Mouse (Mus musculus) brown adipose tissue, adult 24 weeks (tissue): Measurements from ENCODE around the gene Mctp1. TPM values are rescaled to one million over a fixed set of nuclear protein-coding genes. Genes with fewer than 3 reads are reported as not detected.

Experiments
- H3K27ac ChIP-seq: fragments of 200-500 bp; replicated peaks from 2 replicates; pipeline ENCODE4 v1.5.1; 2012; ENCODE audit warnings: low read depth, mild to moderate bottlenecking, low read length
- H3K4me1 ChIP-seq: fragments of 200-500 bp; 2 replicates; pipeline ENCODE4 v1.6.1; 2012; ENCODE audit warnings: low read length, mixed read lengths; ENCODE audit not compliant: control insufficient read depth, insufficient read depth, insufficient read length
- H3K4me3 ChIP-seq: fragments of 200-500 bp; 2 replicates; pipeline ENCODE4 v1.5.1; 2012; ENCODE audit warnings: low read depth, mild to moderate bottlenecking, low read length, moderate library complexity; ENCODE audit not compliant: insufficient read depth
- polyA plus RNA-seq: library from polyadenylated mRNA; stranded (reverse); fragments of >200 nt; gene quantifications from 2 replicates; pipeline ENCODE4 v1.2.4, GENCODE M21; 2012; ENCODE audit not compliant: missing spikeins, insufficient read depth, insufficient read length

Gene Mctp1
- polyA plus RNA-seq, 1 experiment: 2.3 TPM

DNA sequence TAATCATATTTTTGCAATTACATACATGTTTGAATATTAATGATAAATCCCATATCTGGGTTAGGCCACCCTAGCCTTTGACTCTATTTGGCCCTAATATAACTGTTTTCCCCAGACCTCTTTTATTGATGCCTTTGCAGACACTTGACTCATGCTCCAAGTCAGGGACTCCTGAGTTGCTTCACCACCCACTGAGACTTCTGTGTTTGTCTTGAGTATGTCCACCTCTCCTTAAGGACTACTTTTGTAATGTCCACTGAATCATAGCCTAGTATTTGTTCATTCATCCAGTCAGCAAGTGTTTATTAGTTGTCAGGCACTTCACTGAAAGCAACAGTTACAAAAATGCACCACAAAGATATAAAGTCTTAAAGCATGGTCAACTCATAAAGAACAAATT, 235.8 kb downstream of the Mctp1 start:
- Histone ChIP-seq H3K4me3 (no peak overlapping the region), H3K4me1 (no peaks in the 10 kb centered on the region), H3K27ac (no peak overlapping the region)

DNA sequence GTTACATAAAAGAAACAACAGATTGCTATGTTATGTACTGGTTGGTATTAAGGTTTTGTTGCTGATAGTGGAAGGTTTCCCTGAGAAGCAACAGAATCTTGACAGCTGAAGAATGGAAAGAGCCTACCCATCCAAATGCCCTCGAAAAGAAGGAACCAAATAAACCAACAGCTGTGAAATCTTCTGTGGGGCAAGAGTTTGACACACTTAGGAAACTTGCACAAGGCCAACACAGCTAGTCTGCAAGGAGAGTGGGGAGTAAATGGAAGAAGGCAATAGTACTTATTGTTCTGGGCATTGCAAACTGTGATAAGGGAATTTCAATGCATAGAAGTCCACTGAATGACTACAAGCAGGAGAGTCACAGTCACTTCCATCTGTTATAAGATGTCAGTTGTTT, 236.2 kb downstream of the Mctp1 start:
- H3K4me1 ChIP-seq: no peaks in the 10 kb centered on the region
- H3K27ac ChIP-seq: no peak overlapping the region
- H3K4me3 ChIP-seq: no peak overlapping the region

DNA sequence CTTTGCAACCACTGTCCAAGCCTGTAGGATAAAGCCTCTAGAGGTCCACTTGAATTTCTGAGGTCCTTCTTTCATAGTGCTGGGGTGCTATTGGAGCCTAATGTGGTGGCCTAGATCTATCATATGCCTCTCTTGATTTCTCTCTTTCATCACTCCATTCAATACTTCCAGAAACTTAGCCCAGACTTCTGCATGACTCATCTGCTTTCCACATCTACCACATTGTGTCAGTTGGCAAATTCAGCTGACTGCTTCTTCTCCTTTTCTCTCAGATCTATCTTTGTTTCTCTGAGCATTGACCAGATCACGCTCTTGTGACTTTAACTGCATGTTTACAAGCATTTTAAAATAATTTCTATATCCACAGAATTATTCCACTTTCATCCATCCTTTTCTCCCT, 249.4 kb downstream of the Mctp1 start:
- no peaks in the 10 kb centered on the region for H3K4me1 ChIP-seq
- H3K27ac ChIP-seq: no peak overlapping the region
- no peak overlapping the region for H3K4me3 ChIP-seq

DNA sequence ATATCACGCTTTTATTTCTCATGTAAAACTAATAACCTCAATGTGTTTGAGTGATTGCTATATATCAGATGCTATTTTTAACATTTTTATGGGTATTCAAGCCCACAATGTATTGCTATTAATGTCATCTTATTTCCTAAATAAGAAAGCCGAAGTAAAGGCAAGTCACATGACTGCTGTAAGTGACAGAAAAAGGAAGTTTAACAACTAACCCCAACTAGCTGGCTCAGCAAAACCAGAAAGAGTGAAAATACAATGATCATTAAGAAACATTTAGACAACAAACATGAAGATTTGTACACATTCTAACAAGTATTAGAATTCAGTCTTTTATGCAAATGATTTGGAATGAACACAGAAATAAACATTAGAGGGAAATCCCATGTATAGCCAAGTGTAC, 253.9 kb downstream of the Mctp1 start:
- no peaks in the 10 kb centered on the region for H3K4me1 ChIP-seq
- H3K4me3 ChIP-seq: no peak overlapping the region
- H3K27ac ChIP-seq: no peak overlapping the region

DNA sequence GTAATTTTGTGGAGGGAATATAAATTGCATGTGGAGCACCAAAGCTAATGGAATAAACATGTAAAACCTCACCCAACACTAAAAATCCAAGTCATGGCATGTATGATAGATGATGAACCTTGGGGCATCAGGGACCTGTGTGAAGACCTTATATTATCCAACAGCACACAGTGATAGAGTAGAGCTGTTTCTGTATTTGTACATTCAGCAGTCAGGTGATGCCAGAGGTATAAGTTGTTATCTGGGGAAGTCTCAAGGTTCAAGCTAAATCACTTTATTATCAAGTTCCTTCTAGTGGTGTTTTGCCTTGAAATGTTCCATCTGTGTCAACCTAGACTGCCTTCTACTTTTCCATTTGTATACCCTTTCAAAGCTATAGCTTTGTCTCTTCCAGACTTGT, 275.2 kb downstream of the Mctp1 start:
- no peak overlapping the region for H3K27ac ChIP-seq
- H3K4me3 ChIP-seq: no peak overlapping the region
- H3K4me1 ChIP-seq: no peaks in the 10 kb centered on the region

DNA sequence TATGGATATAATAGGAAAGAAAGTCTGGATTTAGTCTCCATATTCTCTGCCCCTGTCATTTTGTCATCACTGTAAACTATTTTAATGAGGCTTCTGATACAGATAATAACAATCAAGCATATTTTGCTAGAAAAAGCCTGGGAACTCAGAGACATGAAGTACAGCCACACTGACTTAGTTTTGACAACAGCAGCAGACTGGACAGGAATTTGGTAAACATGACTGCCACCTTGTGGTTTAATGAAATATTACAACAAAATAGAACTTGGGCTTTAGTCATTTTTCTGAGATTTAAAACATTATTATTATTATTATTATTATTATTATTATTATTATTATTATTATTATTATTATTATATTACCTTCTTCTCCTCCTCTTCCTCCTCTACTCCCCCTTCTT, 297.0 kb downstream of the Mctp1 start:
- Histone ChIP-seq H3K27ac (no peak overlapping the region), H3K4me3 (no peak overlapping the region), H3K4me1 (no peaks in the 10 kb centered on the region)

DNA sequence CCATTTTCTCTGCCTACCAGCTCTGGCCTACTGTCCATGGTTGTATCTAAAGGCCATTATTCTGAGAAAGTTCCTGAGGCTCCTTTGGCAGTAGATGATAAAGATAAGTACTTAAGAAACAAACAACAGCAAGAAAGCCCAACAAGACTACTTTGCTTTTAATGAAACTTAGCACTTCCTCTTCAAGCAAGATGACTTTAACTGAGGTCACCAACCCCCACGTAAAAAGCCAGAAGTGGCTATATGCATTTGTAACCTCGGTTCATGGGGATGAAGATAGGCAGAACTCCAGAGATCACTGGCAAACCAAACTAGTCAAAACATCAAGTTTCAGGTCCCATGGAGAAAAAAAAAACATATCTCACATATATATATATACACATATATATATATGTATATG, 305.0 kb downstream of the Mctp1 start:
- Histone ChIP-seq H3K4me1 (no peaks in the 10 kb centered on the region), H3K4me3 (no peak overlapping the region), H3K27ac (no peak overlapping the region)

DNA sequence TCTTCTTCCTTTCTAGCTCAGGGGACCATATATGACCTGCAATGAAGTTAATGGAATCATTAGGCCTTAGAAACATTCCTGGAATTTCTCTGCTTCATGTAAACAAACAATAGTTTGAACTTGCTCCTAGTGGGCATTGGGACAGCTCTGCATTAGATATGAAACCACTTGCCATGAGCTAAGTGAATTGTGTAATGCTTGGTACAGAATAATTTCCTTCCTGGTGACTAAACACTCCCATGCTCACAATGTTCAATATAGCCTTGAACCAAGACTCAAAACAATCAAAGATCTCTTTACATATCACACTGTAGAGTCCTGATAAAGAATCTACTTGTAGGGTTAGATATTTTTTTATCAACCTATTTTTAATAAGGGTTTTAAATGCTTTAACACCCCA, 305.8 kb downstream of the Mctp1 start:
- no peak overlapping the region for H3K4me3 ChIP-seq
- no peak overlapping the region for H3K27ac ChIP-seq
- no peaks in the 10 kb centered on the region for H3K4me1 ChIP-seq

DNA sequence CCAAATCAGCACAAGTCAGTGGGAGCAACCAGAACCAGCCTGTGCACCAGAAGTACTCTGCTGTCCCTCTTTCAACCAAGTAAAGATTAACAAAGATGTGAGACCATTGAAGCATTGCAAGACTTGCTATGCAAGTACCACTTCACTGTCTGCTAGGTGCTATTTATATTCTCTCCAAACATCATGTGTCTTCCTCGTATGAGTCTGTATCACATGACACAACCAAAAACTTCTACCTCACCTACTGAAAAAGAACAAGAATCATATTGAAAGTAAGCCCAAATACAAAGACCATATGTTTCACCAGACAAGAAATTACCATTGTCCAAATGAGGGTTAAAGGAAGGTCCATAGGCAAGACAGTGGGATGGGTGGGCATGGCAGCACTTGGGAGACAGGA, 306.4 kb downstream of the Mctp1 start:
- Histone ChIP-seq H3K4me3 (no peak overlapping the region), H3K27ac (no peak overlapping the region), H3K4me1 (no peaks in the 10 kb centered on the region)

DNA sequence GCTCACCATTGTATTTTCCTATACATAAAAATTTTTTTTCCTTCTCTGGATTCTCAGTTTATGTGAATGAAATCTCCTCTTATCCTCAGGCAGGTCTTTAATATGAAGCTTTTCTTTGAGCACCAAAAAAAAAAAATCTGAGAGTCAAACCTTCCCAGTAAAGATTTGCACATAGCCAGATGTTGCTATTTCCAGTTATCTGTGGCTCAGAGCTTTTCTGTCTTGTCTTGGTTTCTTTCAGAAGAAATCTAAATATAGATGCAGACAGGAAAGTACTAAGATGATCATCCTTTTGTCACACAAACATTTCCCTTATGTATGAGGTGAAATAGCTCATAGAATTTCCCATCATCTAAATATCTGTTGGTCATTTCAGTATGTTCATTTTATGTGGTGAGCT, 349.7 kb downstream of the Mctp1 start:
- Histone ChIP-seq H3K27ac (no peak overlapping the region), H3K4me1 (no peaks in the 10 kb centered on the region), H3K4me3 (no peak overlapping the region)

DNA sequence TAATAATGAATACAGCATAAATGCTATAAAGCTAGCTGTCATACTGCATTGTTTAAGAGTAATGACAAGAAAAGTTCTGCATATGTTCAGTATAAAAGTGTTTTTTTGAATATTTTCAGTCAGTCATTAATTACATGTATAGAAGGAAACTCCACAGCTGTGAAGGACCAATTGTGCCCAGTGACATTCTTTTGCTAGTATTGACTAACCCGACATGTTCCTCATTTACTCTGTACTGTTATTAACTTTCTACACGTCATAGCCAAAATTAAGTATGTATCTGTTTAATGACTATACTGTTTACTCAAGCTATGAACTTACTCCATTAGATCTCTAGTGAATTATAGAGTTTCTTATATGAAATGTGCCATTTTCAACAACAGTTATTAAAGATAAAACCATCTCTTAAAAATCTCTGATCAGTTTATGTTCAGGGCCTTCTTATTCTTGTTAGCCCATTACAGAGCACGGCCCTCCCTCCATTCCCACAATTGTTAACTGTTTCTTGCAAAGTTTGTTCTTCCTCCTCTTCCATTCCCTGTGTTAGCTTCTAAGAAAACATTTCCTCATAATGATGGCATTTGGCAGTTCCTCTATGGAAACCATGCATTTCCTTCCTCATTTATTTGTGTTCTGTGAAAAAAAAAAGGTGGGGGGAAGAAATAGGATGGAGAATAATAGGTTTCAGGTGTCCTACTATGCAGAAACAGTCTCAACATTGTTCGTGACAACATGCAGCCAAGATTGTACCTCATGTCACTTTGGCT, 366.5 kb downstream of the Mctp1 start:
- Histone ChIP-seq H3K27ac (no peak overlapping the region), H3K4me3 (no peak overlapping the region), H3K4me1 (no peaks in the 10 kb centered on the region)

DNA sequence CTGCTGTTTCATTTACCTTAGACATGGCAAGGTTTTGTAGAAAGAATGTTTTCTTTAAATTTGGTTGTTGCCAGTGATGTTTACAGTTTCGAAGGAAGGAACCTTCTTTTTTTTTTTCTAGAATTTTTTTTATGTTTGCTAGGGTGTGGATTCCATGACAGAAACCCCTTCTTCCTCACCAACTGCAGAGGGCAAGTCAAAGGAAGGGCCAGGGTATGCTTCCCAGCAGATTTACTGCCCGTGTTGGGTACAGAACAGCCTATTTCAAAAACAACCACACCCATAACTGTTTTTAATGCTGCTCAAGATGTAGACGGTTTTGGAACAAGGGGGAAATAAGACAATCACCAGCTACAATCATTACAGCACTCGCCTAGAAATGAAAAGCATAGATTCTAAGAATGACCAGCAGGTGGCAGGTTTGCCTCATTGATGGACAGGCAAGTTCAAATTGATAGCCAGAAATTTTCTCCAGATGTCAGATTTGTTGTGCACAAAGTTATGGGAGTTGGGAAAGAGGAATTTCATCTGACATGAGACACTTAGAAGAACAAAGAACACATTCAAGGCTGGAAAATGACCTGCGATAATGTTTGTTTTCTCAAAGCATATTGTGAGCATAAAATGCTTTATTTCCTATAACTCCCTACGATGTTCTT, 375.6 kb downstream of the Mctp1 start:
- H3K27ac ChIP-seq: no peak overlapping the region
- no peaks in the 10 kb centered on the region for H3K4me1 ChIP-seq
- H3K4me3 ChIP-seq: no peak overlapping the region

DNA sequence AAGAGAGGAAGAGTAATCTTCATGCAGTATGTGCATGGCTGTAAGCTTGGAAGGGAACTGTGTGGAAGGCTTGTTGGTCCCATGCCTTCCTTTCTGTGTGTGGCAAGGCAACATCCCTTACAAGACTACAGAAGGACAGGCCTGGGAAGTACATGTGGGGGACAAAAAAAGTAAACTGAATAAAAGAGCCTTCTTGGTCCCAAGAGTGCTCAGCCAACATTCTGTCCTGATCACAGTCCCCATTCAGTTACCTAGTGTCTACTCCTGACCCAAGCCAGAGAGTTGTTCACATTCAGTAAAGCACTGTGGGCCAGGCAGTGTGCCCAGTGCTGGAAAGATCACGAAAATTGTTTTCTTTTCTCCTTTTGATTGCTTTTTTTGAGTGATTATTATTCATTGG, 415.3 kb downstream of the Mctp1 start:
- Histone ChIP-seq H3K4me3 (no peak overlapping the region), H3K4me1 (no peaks in the 10 kb centered on the region), H3K27ac (no peak overlapping the region)

DNA sequence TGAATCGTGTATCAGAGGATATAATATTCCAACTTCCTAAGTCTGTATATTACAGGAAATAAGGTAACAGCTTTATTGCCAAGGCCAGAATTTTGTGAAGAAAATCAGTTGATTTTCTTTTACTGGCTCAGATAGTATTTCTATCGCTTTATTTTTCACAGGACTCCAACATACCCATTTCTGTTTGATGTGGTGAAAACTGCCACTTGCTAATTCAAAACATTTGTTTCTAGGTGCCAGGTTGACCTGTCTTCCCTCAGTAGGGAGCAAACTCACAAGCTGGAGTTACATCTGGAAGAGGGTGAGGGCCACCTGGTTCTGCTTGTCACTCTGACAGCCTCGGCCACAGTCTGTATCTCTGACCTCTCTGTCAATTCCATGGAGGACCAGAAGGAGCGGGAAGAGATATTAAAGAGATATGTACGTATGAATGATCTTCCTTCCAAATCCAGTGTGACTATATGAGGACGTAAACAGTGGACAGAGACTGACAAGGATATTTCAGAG, 416.8 kb downstream of the Mctp1 start:
- H3K4me3 ChIP-seq: no peak overlapping the region
- H3K27ac ChIP-seq: no peak overlapping the region
- H3K4me1 ChIP-seq: no peaks in the 10 kb centered on the region

DNA sequence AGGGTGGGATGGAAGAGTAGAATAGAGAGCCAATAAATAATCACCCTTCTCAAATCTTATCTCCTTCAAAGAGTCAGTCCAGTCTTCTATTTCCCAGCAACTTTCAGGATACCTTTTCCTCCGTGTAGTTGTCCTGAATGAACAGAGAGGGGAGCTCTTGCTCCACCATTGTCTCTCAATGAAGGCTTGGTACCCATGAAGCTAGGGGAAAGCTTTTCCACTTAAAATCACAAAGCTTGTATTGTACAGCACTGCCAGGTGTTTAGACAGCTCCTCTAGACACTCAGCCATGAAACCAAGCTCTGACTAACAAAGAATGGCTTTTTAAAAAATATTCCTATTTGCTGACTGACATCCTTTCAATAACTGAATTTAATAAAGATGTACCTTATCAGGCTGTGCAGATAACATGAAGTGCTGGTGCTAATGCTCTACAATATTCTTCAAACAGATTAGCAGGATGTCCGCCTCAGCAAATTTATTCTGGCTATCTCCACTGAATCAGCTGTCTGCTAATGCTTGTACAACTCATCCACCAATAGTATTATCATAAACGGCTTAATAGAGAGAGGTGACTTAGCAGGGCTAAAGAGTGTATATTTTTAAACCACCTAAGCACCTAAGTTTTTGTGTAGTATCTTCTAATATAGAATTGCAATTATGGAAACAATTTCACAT, 417.9 kb downstream of the Mctp1 start:
- Histone ChIP-seq H3K4me1 (no peaks in the 10 kb centered on the region), H3K27ac (no peak overlapping the region), H3K4me3 (no peak overlapping the region)

DNA sequence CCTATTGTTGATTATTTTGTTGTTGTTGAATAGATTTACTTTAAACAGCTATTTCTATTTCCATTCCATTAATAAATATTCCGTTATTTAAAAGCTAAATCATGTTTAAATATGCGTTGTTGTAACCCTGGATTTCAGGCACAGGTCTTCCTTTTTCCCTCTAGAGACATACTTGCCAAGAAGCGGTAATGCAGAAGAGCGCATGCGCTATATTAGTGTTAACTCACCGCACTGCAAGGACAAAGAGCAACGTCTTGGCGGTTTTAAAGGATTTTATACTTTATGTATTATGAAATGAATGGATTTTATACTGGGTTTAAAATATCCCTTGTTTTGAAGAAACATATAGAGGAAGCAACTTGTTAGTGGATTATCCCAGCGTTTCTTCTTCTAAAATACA, 418.6 kb downstream of the Mctp1 start:
- H3K4me3 ChIP-seq: no peak overlapping the region
- no peak overlapping the region for H3K27ac ChIP-seq
- no peaks in the 10 kb centered on the region for H3K4me1 ChIP-seq
